20 mouse cellular contexts compared by ENCODE assay signal in genomic region chr5:113468625-113469024, GRCm38 (mm10). TPM values are rescaled to one million over a fixed set of nuclear protein-coding genes. Genes with fewer than 3 reads are reported as not detected.
DNase-seq lines count a peak whose midpoint lies in the region; ATAC-seq and TF ChIP-seq lines count a peak whose summit lies in the region.
"Had no signal": no experiment of that assay in that cellular context is flagged by ENCODE, and none has a peak within 500 bp of the region (broad histone marks: within the 10 kb centered on the region; RNA-seq: fewer than 3 reads in every experiment).

No protein-coding gene starts in this region.

- peak overlapping the region; percentile 70; the same call in 1 of the 2 replicates for H3K27ac ChIP-seq in hindbrain, embryonic 10.5 days
- H3K27ac ChIP-seq in hindbrain, embryonic 13.5 days = no peak overlapping the region
- 0 out of 2 replicates have a peak overlapping the region, but pooled peaks have one; percentile 16 for H3K27ac ChIP-seq in ES-E14 (ENCODE audit: insufficient read depth, low read depth, low read length, poor library complexity, severe bottlenecking)
- H3K27ac ChIP-seq in embryonic facial prominence, embryonic 13.5 days = peak overlapping the region; percentile 92
- H3K27ac ChIP-seq in limb, embryonic 14.5 days (replicated peaks; ENCODE audit: low read depth, low read length) = no peak overlapping the region; the same call in 1 of the 2 replicates
- H3K27ac ChIP-seq: forebrain, embryonic 12.5 days; heart, embryonic 15.5 days; hindbrain, postnatal 0 days had no signal

- H3K9ac ChIP-seq in hindbrain, embryonic 13.5 days = no peak overlapping the region
- no peak overlapping the region for H3K9ac ChIP-seq in ES-E14 (ENCODE audit: insufficient read depth, low read depth, low read length, poor library complexity, severe bottlenecking)
- peak overlapping the region; percentile 12; the same call in 1 of the 2 replicates for H3K9ac ChIP-seq in embryonic facial prominence, embryonic 13.5 days
- H3K9ac ChIP-seq in limb, embryonic 14.5 days (ENCODE audit: low read depth, low read length, severe bottlenecking) = no peak overlapping the region
- H3K9ac ChIP-seq: forebrain, embryonic 12.5 days; heart, embryonic 15.5 days; liver, postnatal 0 days had no signal

- in situ Hi-C loops in ES-E14 (cut with MboI; ENCODE audit: low sequenced_read_pairs in 2 of 2, unreplicated experiment in 2 of 2) = no loop called here

- DNase-seq in hindbrain, embryonic 10.5 days (ENCODE audit: low spot score) = no peak
- DNase-seq in ES-E14 (ENCODE audit: low read depth, low spot score) = no peak
- DNase-seq in limb, embryonic 14.5 days (ENCODE audit: low spot score) = no peak
- no peak for DNase-seq in urinary bladder, postnatal 4 days (ENCODE audit: low spot score in 2 of 2)
- DNase-seq in right cerebral cortex, postnatal 14 days = no peak
- DNase-seq: adrenal gland, adult 8-10 months; cerebellum, adult 8-10 months; heart, postnatal 4 days; kidney, adult 8-10 months; liver; liver, postnatal 0 days; right cerebral cortex, postnatal 4 days; thymus, postnatal 36 days had no signal

- H3K4me3 ChIP-seq in hindbrain, embryonic 10.5 days = no peak overlapping the region
- H3K4me3 ChIP-seq in hindbrain, embryonic 13.5 days = no peak overlapping the region
- no peak overlapping the region for H3K4me3 ChIP-seq in ES-E14 (ENCODE audit: insufficient read depth in 1 of 2, low read depth in 1 of 2, low read length in 2 of 2, poor library complexity in 1 of 2, severe bottlenecking in 1 of 2)
- no peak overlapping the region for H3K4me3 ChIP-seq in embryonic facial prominence, embryonic 13.5 days
- no peak overlapping the region for H3K4me3 ChIP-seq in limb, embryonic 14.5 days (replicated peaks; ENCODE audit: low read length)
- H3K4me3 ChIP-seq: forebrain, embryonic 12.5 days; heart, embryonic 15.5 days; megakaryocyte, embryonic 14.5 days had no signal

- no peak overlapping the region for H3K4me2 ChIP-seq in hindbrain, embryonic 13.5 days
- peak overlapping the region; percentile 51 for H3K4me2 ChIP-seq in embryonic facial prominence, embryonic 13.5 days
- no peak overlapping the region for H3K4me2 ChIP-seq in limb, embryonic 14.5 days (replicated peaks; ENCODE audit: low read depth, low read length, severe bottlenecking)
- H3K4me2 ChIP-seq: heart, embryonic 15.5 days had no signal

- H3K36me3 ChIP-seq in hindbrain, embryonic 10.5 days = no peaks in the 10 kb centered on the region
- H3K36me3 ChIP-seq in hindbrain, embryonic 13.5 days = no peaks in the 10 kb centered on the region
- no peaks in the 10 kb centered on the region for H3K36me3 ChIP-seq in ES-E14 (ENCODE audit: control insufficient read depth, insufficient read depth, low read length, poor library complexity, severe bottlenecking)
- H3K36me3 ChIP-seq in embryonic facial prominence, embryonic 13.5 days = no peaks in the 10 kb centered on the region
- H3K36me3 ChIP-seq in limb, embryonic 14.5 days (ENCODE audit: control insufficient read depth, insufficient read depth, low read length) = no peaks in the 10 kb centered on the region
- H3K36me3 ChIP-seq: forebrain, embryonic 12.5 days; heart, embryonic 15.5 days had no signal

- H3K27me3 ChIP-seq in hindbrain, embryonic 10.5 days (ENCODE audit: insufficient read depth, poor library complexity, severe bottlenecking) = 0 out of 2 replicates have a peak, but pooled peaks cover 3% of the 10 kb centered on the region
- H3K27me3 ChIP-seq in hindbrain, embryonic 13.5 days = 0 out of 2 replicates have a peak, but pooled peaks cover 13% of the 10 kb centered on the region
- H3K27me3 ChIP-seq in embryonic facial prominence, embryonic 13.5 days = peaks cover 3% of the 10 kb centered on the region; the same call in 1 of the 2 replicates
- H3K27me3 ChIP-seq in limb, embryonic 14.5 days (ENCODE audit: control insufficient read depth, insufficient read depth, low read length) = no peaks in the 10 kb centered on the region

- no peak for ATAC-seq in hindbrain, embryonic 13.5 days (ENCODE audit: low FRiP score)
- no peak for ATAC-seq in embryonic facial prominence, embryonic 13.5 days (ENCODE audit: insufficient number of reproducible peaks, insufficient read depth, low FRiP score, low TSS enrichment, low read depth)
- ATAC-seq in limb, embryonic 14.5 days (ENCODE audit: low FRiP score, low read depth) = peak; percentile 65; the same call in 1 of the 2 replicates
- ATAC-seq: liver, postnatal 0 days had no signal

- 61% methylated on average over 5 of the region's 5 CpGs for WGBS in hindbrain, embryonic 10.5 days
- 56% methylated on average over 5 of the region's 5 CpGs for WGBS in hindbrain, embryonic 13.5 days
- WGBS in embryonic facial prominence, embryonic 13.5 days = 50% methylated on average over 5 of the region's 5 CpGs
- WGBS in limb, embryonic 14.5 days = 61% methylated on average over 5 of the region's 5 CpGs

- peaks cover 62% of the 10 kb centered on the region for H3K4me1 ChIP-seq in hindbrain, embryonic 10.5 days (replicated peaks)
- peaks cover 26% of the 10 kb centered on the region for H3K4me1 ChIP-seq in hindbrain, embryonic 13.5 days (replicated peaks)
- H3K4me1 ChIP-seq in ES-E14 (ENCODE audit: control insufficient read depth in 2 of 2, insufficient read depth in 2 of 2, low read length in 2 of 2, poor library complexity in 1 of 2) = peaks cover 0 to 24% of the 10 kb centered on the region in 2 experiments; a peak in 2 of 4 replicates
- peaks cover 47% of the 10 kb centered on the region for H3K4me1 ChIP-seq in embryonic facial prominence, embryonic 13.5 days
- H3K4me1 ChIP-seq in limb, embryonic 14.5 days (ENCODE audit: control insufficient read depth, insufficient read depth, low read length) = peaks cover 15% of the 10 kb centered on the region
- H3K4me1 ChIP-seq: heart, embryonic 15.5 days; megakaryocyte, embryonic 14.5 days had no signal

- TF ChIP-seq POLR2A in limb, embryonic 14.5 days (IDR thresholded peaks at IDR 0.05; ENCODE audit: borderline replicate concordance, extremely low read depth, insufficient read depth, insufficient read length) = no peak

- H3K9me3 ChIP-seq in hindbrain, embryonic 10.5 days = no peaks in the 10 kb centered on the region
- no peaks in the 10 kb centered on the region for H3K9me3 ChIP-seq in hindbrain, embryonic 13.5 days
- no peaks in the 10 kb centered on the region for H3K9me3 ChIP-seq in ES-E14 (ENCODE audit: control insufficient read depth, insufficient read depth, low read depth, low read length)
- H3K9me3 ChIP-seq in embryonic facial prominence, embryonic 13.5 days = no peaks in the 10 kb centered on the region
- H3K9me3 ChIP-seq in limb, embryonic 14.5 days (ENCODE audit: control insufficient read depth, low read length) = no peaks in the 10 kb centered on the region
- H3K9me3 ChIP-seq: forebrain, embryonic 12.5 days; heart, embryonic 15.5 days; megakaryocyte, embryonic 14.5 days had no signal

TF ChIP-seq in ES-E14, 5 proteins besides CTCF, POLR2A, EP300 and RAD21:
- TF ChIP-seq ZNF384 (IDR thresholded peaks at IDR 0.05; ENCODE audit: low read depth, low read length) (no peak), CHD2 (IDR thresholded peaks at IDR 0.05; ENCODE audit: low read depth, low read length) (no peak), HCFC1 (IDR thresholded peaks at IDR 0.05; ENCODE audit: borderline replicate concordance, insufficient read depth, low read length) (no peak), MAFK (IDR thresholded peaks at IDR 0.05; ENCODE audit: insufficient read depth, low read depth, low read length) (no peak), ZC3H11A (IDR thresholded peaks at IDR 0.05; ENCODE audit: borderline replicate concordance, low read depth, low read length) (no peak)

RNA-seq across cellular contexts. Expression of gene Wscd2, which starts 21.5 kb away (rescaled TPM):
- 13.1 and 14.5 TPM in 2 replicates for polyA plus RNA-seq in hindbrain, embryonic 10.5 days (2016; fragmentation: Nextera tagmentation; extraction: Ambion mirVana)
- 9.8 and 10.4 TPM in 2 replicates for polyA plus RNA-seq in hindbrain, embryonic 13.5 days (2015; fragmentation: Nextera tagmentation; extraction: Ambion mirVana)
- 2.6 and 3.4 TPM in 2 replicates for total RNA-seq in ES-E14 (2012; rRNA removed)
- polyA plus RNA-seq in embryonic facial prominence, embryonic 13.5 days (2015; fragmentation: Nextera tagmentation; extraction: Ambion mirVana) = 12.5 and 14.6 TPM in 2 replicates
- polyA plus RNA-seq in limb, embryonic 14.5 days (2012; rRNA removed) = 12.5 and 15.4 TPM in 2 replicates
- 8.4 and 8.9 TPM in 2 replicates for polyA plus RNA-seq in limb, embryonic 14.5 days (2014; fragmentation: Nextera tagmentation; extraction: Ambion mirVana)
- total RNA-seq: granulocyte monocyte progenitor cell, adult 5-6 weeks had no signal
- polyA plus RNA-seq: liver, postnatal 0 days had no signal

Comparison
In these comparisons a context has a peak if more than half of its experiments do, and no peak if none do; other contexts are left out.
1. H3K27ac ChIP-seq: peak in hindbrain, embryonic 10.5 days (single experiment), ES-E14 (single experiment) and embryonic facial prominence, embryonic 13.5 days (single experiment); none in hindbrain, embryonic 13.5 days (single experiment) and limb, embryonic 14.5 days (single experiment).